7 mouse cellular contexts compared by ENCODE assay signal in the genomic region with DNA sequence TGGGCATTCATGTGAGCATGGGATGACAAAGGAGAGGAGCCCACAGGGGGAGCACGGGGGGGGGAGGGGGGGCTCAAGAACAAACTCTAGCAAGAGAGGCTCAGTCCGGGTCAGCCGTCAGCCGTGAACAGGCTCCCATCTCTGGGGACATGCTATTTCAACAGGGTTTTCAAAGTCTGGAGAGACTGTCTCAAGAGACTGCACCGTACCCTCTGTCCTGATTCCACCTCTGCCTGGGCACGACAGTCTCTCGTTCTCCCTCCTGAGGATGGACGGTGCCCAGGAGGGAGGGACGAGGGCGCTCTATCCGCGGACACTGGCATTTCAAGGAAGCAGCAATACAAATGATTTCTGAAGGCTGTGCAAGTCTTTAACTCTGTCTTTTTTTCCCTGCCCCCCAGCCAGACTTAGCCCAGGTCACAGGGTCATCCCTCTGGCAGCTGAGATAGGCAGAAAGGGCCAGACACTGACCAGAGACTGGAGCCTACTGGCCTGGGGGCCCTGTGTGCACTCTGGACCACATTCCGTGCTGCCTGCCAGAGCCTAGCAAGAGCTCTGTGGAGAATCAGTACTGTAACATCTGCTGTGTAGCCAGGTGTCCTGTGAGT.
A peak's percentile ranks its signal among the peaks of the same experiment; 100 is the strongest.
DNase-seq lines count a peak whose midpoint lies in the region; ATAC-seq and TF ChIP-seq lines count a peak whose summit lies in the region.

No protein-coding gene starts in this region.

- no peak for DNase-seq in intestine, embryonic 14.5 days (ENCODE audit: low spot score)
- peak; percentile 65 for DNase-seq in embryonic facial prominence, embryonic 10.5 days (ENCODE audit: low spot score)
- DNase-seq in kidney, adult 2 months = peak; percentile 90
- peak; percentile 43 for DNase-seq in mesoderm, embryonic 11.5 days (ENCODE audit: low read depth, low spot score)
- no peak for DNase-seq in layer of hippocampus, adult 9-11 months
- no peak for DNase-seq in thymus, postnatal 25 days

- no peak for ATAC-seq in intestine, embryonic 14.5 days (replicated peaks; ENCODE audit: low FRiP score, low TSS enrichment, low read depth)
- ATAC-seq in intestine, postnatal 0 days = no peak

- 15% methylated on average over 13 of the region's 13 CpGs for WGBS in intestine, embryonic 14.5 days
- WGBS in intestine, postnatal 0 days = 30% methylated on average over 13 of the region's 13 CpGs
- 9% methylated on average over 13 of the region's 13 CpGs for WGBS in embryonic facial prominence, embryonic 10.5 days
- 36% methylated on average over 13 of the region's 13 CpGs for WGBS in kidney, adult 2 months

- H3K9ac ChIP-seq in intestine, embryonic 14.5 days (ENCODE audit: low read length) = no peak overlapping the region
- no peak overlapping the region for H3K9ac ChIP-seq in intestine, postnatal 0 days (ENCODE audit: low read depth, low read length)

- H3K36me3 ChIP-seq in intestine, embryonic 14.5 days (ENCODE audit: control insufficient read depth, insufficient read depth, low read length) = no peaks in the 10 kb centered on the region
- H3K36me3 ChIP-seq in intestine, postnatal 0 days (ENCODE audit: control insufficient read depth, insufficient read depth) = no peaks in the 10 kb centered on the region
- H3K36me3 ChIP-seq in embryonic facial prominence, embryonic 10.5 days (replicated peaks) = no peaks in the 10 kb centered on the region
- H3K36me3 ChIP-seq in kidney, adult 2 months (ENCODE audit: control insufficient read depth, insufficient read depth, low read length) = no peaks in the 10 kb centered on the region

- TF ChIP-seq CTCF in intestine, postnatal 0 days (IDR thresholded peaks at IDR 0.05; ENCODE audit: low read depth) = no peak
- TF ChIP-seq CTCF in kidney, adult 2 months (conservative IDR thresholded peaks at IDR 0.05; ENCODE audit: insufficient read depth, insufficient read length, low read depth, low read length) = no peak

- H3K4me3 ChIP-seq in intestine, embryonic 14.5 days (ENCODE audit: low read depth, low read length) = no peak overlapping the region
- no peak overlapping the region for H3K4me3 ChIP-seq in intestine, postnatal 0 days (ENCODE audit: low read depth, low read length)
- H3K4me3 ChIP-seq in embryonic facial prominence, embryonic 10.5 days = peak overlapping the region; percentile 22
- no peak overlapping the region for H3K4me3 ChIP-seq in kidney, adult 2 months (ENCODE audit: insufficient read depth, low read depth, low read length)

- TF ChIP-seq POLR2A in kidney, adult 2 months (IDR thresholded peaks at IDR 0.05; ENCODE audit: low read depth, low read length) = no peak

- H3K27ac ChIP-seq in intestine, embryonic 14.5 days (ENCODE audit: low read depth) = no peak overlapping the region
- H3K27ac ChIP-seq in intestine, postnatal 0 days (ENCODE audit: low read depth, low read length) = no peak overlapping the region
- H3K27ac ChIP-seq in embryonic facial prominence, embryonic 10.5 days (replicated peaks) = peak overlapping the region; percentile 75
- H3K27ac ChIP-seq in kidney, adult 2 months (ENCODE audit: insufficient read depth, low read depth, low read length) = peak overlapping the region; percentile 41; the same call in 1 of the 2 replicates

- peaks cover 23% of the 10 kb centered on the region for H3K4me1 ChIP-seq in intestine, embryonic 14.5 days (replicated peaks; ENCODE audit: control insufficient read depth, insufficient read depth, low read length)
- H3K4me1 ChIP-seq in intestine, postnatal 0 days (replicated peaks; ENCODE audit: control insufficient read depth, insufficient read depth, low read length) = 0 out of 2 replicates have a peak, but pooled peaks cover 4% of the 10 kb centered on the region
- H3K4me1 ChIP-seq in embryonic facial prominence, embryonic 10.5 days = peaks cover 80% of the 10 kb centered on the region
- peaks cover 15% of the 10 kb centered on the region for H3K4me1 ChIP-seq in kidney, adult 2 months (ENCODE audit: control insufficient read depth, insufficient read depth, low read length)

- peak overlapping the region; percentile 16; the same call in 1 of the 2 replicates for H3K4me2 ChIP-seq in intestine, embryonic 14.5 days (ENCODE audit: low read length)
- no peak overlapping the region for H3K4me2 ChIP-seq in intestine, postnatal 0 days (replicated peaks; ENCODE audit: low read depth)

- H3K27me3 ChIP-seq in intestine, embryonic 14.5 days (replicated peaks; ENCODE audit: control insufficient read depth, insufficient read depth, low read length) = 0 out of 2 replicates have a peak, but pooled peaks cover under 1% of the 10 kb centered on the region
- H3K27me3 ChIP-seq in intestine, postnatal 0 days (replicated peaks; ENCODE audit: control insufficient read depth, insufficient read depth, low read length) = no peaks in the 10 kb centered on the region
- peaks cover 10% of the 10 kb centered on the region for H3K27me3 ChIP-seq in embryonic facial prominence, embryonic 10.5 days (replicated peaks; ENCODE audit: low read depth, poor library complexity, severe bottlenecking)
- H3K27me3 ChIP-seq in kidney, adult 2 months (replicated peaks; ENCODE audit: control insufficient read depth, insufficient read depth, low read length) = no peaks in the 10 kb centered on the region

- no peaks in the 10 kb centered on the region for H3K9me3 ChIP-seq in intestine, embryonic 14.5 days (ENCODE audit: control insufficient read depth, low read length)
- no peaks in the 10 kb centered on the region for H3K9me3 ChIP-seq in intestine, postnatal 0 days (ENCODE audit: control insufficient read depth)
- H3K9me3 ChIP-seq in embryonic facial prominence, embryonic 10.5 days = no peaks in the 10 kb centered on the region

Comparison
In these comparisons a context has a peak if more than half of its experiments do, and no peak if none do; other contexts are left out.
1. DNase-seq: peak in embryonic facial prominence, embryonic 10.5 days (single experiment), kidney, adult 2 months (single experiment) and mesoderm, embryonic 11.5 days (single experiment); none in intestine, embryonic 14.5 days (single experiment), layer of hippocampus, adult 9-11 months (single experiment) and thymus, postnatal 25 days (single experiment).
2. H3K27ac ChIP-seq: peak in embryonic facial prominence, embryonic 10.5 days (single experiment) and kidney, adult 2 months (single experiment); none in intestine, embryonic 14.5 days (single experiment) and intestine, postnatal 0 days (single experiment).